Mouse (Mus musculus): ENCODE data around the gene Cdh23.

Cdh23 gene

GRCm38 (mm10) chr10:60634391-60634790 is 61.9 kb downstream of the Cdh23 start:
- DNase-seq (ENCODE audit: low spot score), result no peak

GRCm38 (mm10) chr10:60626086-60626485 is 70.2 kb downstream of the Cdh23 start:
- DNase-seq (ENCODE audit: low spot score), result no peak

- DNase-seq (ENCODE audit: low spot score), result no peak
Observed at GRCm38 (mm10) chr10:60625511-60625910, 70.8 kb downstream of the Cdh23 start.

GRCm38 (mm10) chr10:60624945-60625344 is 71.3 kb downstream of the Cdh23 start:
- DNase-seq (ENCODE audit: low spot score), result no peak

- no peak for DNase-seq (ENCODE audit: low spot score)
Observed at GRCm38 (mm10) chr10:60624217-60624708, 72.0 kb downstream of the Cdh23 start.

- DNase-seq (ENCODE audit: low spot score), result no peak
Observed at GRCm38 (mm10) chr10:60622836-60623235, 73.5 kb downstream of the Cdh23 start.

GRCm38 (mm10) chr10:60621470-60622170 is 74.7 kb downstream of the Cdh23 start:
- DNase-seq (ENCODE audit: low spot score), result no peak

GRCm38 (mm10) chr10:60615898-60616297 is 80.4 kb downstream of the Cdh23 start:
- DNase-seq (ENCODE audit: low spot score), result no peak

GRCm38 (mm10) chr10:60612893-60613292 is 83.4 kb downstream of the Cdh23 start:
- DNase-seq (ENCODE audit: low spot score), result no peak

GRCm38 (mm10) chr10:60607166-60607565 is 89.1 kb downstream of the Cdh23 start:
- no peak for DNase-seq (ENCODE audit: low spot score)

GRCm38 (mm10) chr10:60606661-60607060 is 89.6 kb downstream of the Cdh23 start:
- DNase-seq (ENCODE audit: low spot score), result no peak

- no peak for DNase-seq (ENCODE audit: low spot score)
Observed at GRCm38 (mm10) chr10:60602235-60602634, 94.1 kb downstream of the Cdh23 start.

- no peak for DNase-seq (ENCODE audit: low spot score)
Observed at GRCm38 (mm10) chr10:60595166-60595565, 101.1 kb downstream of the Cdh23 start.

- DNase-seq (ENCODE audit: low spot score), result no peak
Observed at GRCm38 (mm10) chr10:60592881-60593575, 103.3 kb downstream of the Cdh23 start.

- no peak for DNase-seq (ENCODE audit: low spot score)
Observed at GRCm38 (mm10) chr10:60591281-60591680, 105.0 kb downstream of the Cdh23 start.

- no peak for DNase-seq (ENCODE audit: low spot score)
Observed at GRCm38 (mm10) chr10:60590241-60590640, 106.0 kb downstream of the Cdh23 start.

- DNase-seq (ENCODE audit: low spot score), result no peak
Observed at GRCm38 (mm10) chr10:60585691-60586090, 110.6 kb downstream of the Cdh23 start.

- no peak for DNase-seq (ENCODE audit: low spot score)
Observed at GRCm38 (mm10) chr10:60582956-60583355, 113.3 kb downstream of the Cdh23 start.

GRCm38 (mm10) chr10:60580666-60581065 is 115.6 kb downstream of the Cdh23 start:
- DNase-seq (ENCODE audit: low spot score), result no peak

- DNase-seq (ENCODE audit: low spot score), result no peak
Observed at GRCm38 (mm10) chr10:60578738-60579538, 117.4 kb downstream of the Cdh23 start.

- DNase-seq (ENCODE audit: low spot score), result no peak
Observed at GRCm38 (mm10) chr10:60577920-60578737, 118.2 kb downstream of the Cdh23 start.

Measured in ovary, postnatal 10 days (tissue).